Mouse (Mus musculus): Measurements from ENCODE around the gene Gm20388. TPM values are rescaled to one million over a fixed set of nuclear protein-coding genes. Genes with fewer than 3 reads are reported as not detected.

Gene Gm20388
- polyA plus RNA-seq, 1 experiment from 2014 or later: not detected

DNA sequence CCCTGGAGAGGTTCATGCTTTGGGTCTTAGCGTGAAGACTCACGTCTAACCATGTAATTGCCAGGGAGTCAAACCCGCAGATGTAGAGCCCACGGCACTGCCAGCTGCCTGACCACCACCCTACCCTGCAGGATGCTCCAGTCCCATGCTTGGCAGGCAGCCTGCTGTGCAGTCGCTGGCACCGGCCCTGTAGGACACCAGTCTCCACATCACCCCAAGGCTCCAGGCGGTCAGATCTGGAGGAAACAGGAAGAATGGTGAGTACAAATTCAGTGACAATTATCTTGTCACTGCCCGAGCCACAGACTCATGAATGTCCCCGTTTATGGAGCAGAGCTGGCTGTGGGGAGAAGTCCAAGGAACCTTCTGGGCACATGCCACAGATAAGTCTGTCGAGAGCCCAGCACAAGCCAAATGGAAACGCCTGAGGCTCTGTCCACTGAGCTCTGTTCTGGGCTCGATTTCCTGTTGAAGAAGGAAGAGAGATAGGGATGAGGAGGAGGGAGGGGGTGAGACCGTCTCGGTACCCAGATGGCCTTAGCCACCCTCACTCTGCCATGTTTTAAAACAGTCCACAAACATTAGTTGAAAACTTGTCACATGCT is 1006.3 kb downstream of the Gm20388 start:
- peaks cover 12% of the 10 kb centered on the region for H3K27me3 ChIP-seq
- H3K4me3 ChIP-seq: no peak overlapping the region
- peaks cover 4% of the 10 kb centered on the region for H3K4me1 ChIP-seq (replicated peaks)
- H3K27ac ChIP-seq: no peak overlapping the region
- no peak overlapping the region for H3K4me2 ChIP-seq
- H3K36me3 ChIP-seq: no peaks in the 10 kb centered on the region
- no peaks in the 10 kb centered on the region for H3K9me3 ChIP-seq (replicated peaks)
- no peak overlapping the region for H3K9ac ChIP-seq
- WGBS: 45% methylated on average over 14 of the region's 14 CpGs
- ATAC-seq (replicated peaks; ENCODE audit: insufficient number of reproducible peaks, insufficient read depth, low FRiP score, low read depth): no peak

DNA sequence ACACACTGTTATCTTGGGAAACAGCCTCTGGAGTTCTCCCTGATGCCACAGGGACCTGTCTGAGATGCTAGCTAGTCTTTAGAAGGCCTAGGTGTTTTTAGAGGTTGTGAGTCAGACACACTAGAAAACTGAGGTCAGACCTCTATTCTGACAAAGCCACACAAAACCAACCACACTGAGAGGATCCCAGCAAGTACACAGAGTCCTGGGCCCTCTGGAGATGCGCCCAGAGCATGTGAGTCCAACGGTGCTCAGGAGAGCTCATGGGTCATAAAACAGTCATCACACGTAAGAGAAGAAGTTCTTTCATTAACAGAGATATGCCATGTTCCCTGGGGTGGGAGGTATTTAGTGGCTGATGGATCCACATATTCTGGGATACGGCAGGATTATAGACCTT is 1009.9 kb downstream of the Gm20388 start:
- Histone ChIP-seq H3K4me1 (replicated peaks) (peaks cover 4% of the 10 kb centered on the region), H3K4me2 (no peak overlapping the region), H3K27ac (no peak overlapping the region), H3K9me3 (replicated peaks) (no peaks in the 10 kb centered on the region), H3K4me3 (no peak overlapping the region), H3K36me3 (no peaks in the 10 kb centered on the region), H3K27me3 (peaks cover 18% of the 10 kb centered on the region), H3K9ac (no peak overlapping the region)
- WGBS: 86% methylated on average over 4 of the region's 4 CpGs
- no peak for ATAC-seq (replicated peaks; ENCODE audit: insufficient number of reproducible peaks, insufficient read depth, low FRiP score, low read depth)

DNA sequence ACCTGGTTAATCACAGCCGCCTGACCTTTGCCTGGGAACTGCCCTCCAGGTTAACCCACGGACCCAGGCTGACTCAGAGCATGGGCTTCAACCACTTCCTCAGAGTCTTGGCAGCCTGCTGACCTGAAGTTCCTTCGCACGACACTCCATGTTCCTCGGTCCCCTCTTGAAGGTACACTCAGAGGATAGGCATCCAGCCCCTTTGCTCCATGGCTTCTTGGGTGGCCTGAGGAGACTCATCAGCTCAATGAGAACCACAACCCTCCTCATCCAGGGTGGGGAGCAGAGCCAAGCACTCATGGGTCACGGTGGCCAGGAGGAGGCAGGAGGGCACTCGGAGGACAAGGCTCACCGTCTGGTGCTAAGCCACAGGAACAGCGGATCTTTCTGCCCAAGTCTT is 1015.6 kb downstream of the Gm20388 start:
- H3K4me1 ChIP-seq (replicated peaks): no peaks in the 10 kb centered on the region
- H3K9me3 ChIP-seq (replicated peaks): no peaks in the 10 kb centered on the region
- H3K4me3 ChIP-seq: no peak overlapping the region
- no peaks in the 10 kb centered on the region for H3K36me3 ChIP-seq
- H3K9ac ChIP-seq: no peak overlapping the region
- H3K27me3 ChIP-seq: peaks cover 43% of the 10 kb centered on the region
- H3K4me2 ChIP-seq: no peak overlapping the region
- WGBS: 78% methylated on average over 9 of the region's 9 CpGs
- no peak overlapping the region for H3K27ac ChIP-seq
- ATAC-seq (replicated peaks; ENCODE audit: insufficient number of reproducible peaks, insufficient read depth, low FRiP score, low read depth): no peak

DNA sequence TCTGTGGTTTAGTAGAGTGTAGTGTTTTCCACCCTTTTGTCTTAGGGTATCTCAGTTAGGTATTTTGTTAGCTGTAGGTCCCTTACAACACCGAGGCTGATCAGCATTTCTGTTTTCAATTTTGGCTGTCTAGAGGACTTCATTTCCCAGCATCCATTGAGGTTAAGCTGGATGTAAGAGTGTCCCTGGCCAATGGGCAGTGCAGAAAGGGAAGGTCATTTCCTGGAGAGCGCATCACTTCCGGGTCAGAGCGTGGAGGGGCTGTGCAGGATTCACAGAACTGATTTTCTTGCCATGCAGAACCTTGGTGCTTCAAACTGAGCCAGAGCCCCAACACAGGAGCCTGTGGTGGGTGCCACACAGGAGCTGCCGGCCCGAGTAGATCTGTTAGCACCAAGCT is 1017.4 kb downstream of the Gm20388 start:
- Histone ChIP-seq H3K36me3 (no peaks in the 10 kb centered on the region), H3K27ac (no peak overlapping the region), H3K4me1 (replicated peaks) (no peaks in the 10 kb centered on the region), H3K4me3 (no peak overlapping the region), H3K27me3 (peaks cover 51% of the 10 kb centered on the region), H3K9me3 (replicated peaks) (no peaks in the 10 kb centered on the region), H3K9ac (no peak overlapping the region), H3K4me2 (no peak overlapping the region)
- no peak for ATAC-seq (replicated peaks; ENCODE audit: insufficient number of reproducible peaks, insufficient read depth, low FRiP score, low read depth)
- WGBS: 71% methylated on average over 6 of the region's 6 CpGs

DNA sequence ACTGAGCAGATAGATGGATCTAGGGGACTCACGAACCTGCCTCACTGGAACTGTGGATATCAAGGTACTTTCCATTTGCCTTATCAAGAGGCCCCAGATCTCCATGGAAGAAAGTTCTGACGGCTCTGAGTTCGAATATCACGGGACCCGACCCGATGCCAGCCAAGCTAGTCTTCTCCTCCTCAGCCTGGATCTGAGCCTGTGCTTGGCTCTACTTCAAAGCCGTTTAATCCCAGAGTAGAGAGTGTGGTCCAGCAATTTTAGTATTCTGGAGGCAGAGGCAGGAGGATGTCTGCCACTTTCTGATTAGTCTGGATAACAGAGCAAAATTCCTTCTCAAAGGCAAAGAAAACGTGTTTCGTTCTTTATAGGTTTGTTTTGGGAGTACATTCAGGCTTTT is 1024.0 kb downstream of the Gm20388 start:
- H3K9me3 ChIP-seq (replicated peaks): no peaks in the 10 kb centered on the region
- no peaks in the 10 kb centered on the region for H3K36me3 ChIP-seq
- no peak overlapping the region for H3K27ac ChIP-seq
- H3K4me1 ChIP-seq (replicated peaks): no peaks in the 10 kb centered on the region
- WGBS: 86% methylated on average over 9 of the region's 9 CpGs
- H3K9ac ChIP-seq: no peak overlapping the region
- H3K27me3 ChIP-seq: peaks cover 81% of the 10 kb centered on the region
- ATAC-seq (replicated peaks; ENCODE audit: insufficient number of reproducible peaks, insufficient read depth, low FRiP score, low read depth): no peak
- H3K4me3 ChIP-seq: no peak overlapping the region
- no peak overlapping the region for H3K4me2 ChIP-seq

DNA sequence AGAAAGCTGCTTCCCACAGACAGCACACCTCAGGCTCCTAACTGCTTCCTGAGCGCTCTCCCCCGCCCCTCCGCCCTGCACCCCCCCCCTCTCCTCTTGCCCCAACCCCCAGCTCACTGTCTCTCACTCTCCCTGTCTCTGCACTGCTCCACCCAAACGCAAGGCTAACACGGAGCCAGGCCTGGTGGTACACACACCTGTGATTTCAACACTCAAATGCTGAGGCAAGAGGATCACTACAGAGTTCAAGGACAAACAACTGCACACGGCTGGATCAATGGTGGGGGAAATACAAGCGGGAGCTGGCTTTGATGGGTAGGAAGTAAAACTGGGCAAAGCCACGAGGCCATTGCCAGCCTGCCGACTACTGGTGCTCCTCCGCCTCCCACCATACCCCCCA is 1026.0 kb downstream of the Gm20388 start:
- Histone ChIP-seq H3K36me3 (no peaks in the 10 kb centered on the region), H3K27ac (no peak overlapping the region), H3K9ac (no peak overlapping the region), H3K4me3 (no peak overlapping the region), H3K9me3 (replicated peaks) (no peaks in the 10 kb centered on the region), H3K4me2 (no peak overlapping the region), H3K4me1 (replicated peaks) (no peaks in the 10 kb centered on the region), H3K27me3 (peaks cover 78% of the 10 kb centered on the region)
- no peak for ATAC-seq (replicated peaks; ENCODE audit: insufficient number of reproducible peaks, insufficient read depth, low FRiP score, low read depth)
- 46% methylated on average over 10 of the region's 10 CpGs for WGBS

DNA sequence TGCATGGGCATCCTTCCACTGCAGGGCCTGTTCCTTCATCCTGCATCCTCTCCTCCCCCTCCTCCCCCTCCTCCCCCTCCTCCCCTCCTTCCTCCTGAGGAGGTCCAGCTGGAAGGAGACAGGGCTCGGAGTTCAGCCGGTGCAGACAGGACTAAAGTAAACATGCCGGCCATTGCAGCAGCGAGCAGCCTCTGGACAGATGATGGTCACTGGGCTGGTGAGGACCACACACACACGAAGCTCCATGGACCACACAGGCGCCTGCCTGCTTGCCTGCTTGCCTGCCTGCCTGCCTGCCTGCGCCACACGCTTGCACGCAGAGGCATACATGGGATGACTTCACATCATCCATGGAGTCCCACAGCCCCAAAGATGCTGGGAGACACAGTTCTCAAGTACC is 1026.8 kb downstream of the Gm20388 start:
- no peaks in the 10 kb centered on the region for H3K4me1 ChIP-seq (replicated peaks)
- no peak overlapping the region for H3K9ac ChIP-seq
- H3K9me3 ChIP-seq (replicated peaks): no peaks in the 10 kb centered on the region
- no peak for ATAC-seq (replicated peaks; ENCODE audit: insufficient number of reproducible peaks, insufficient read depth, low FRiP score, low read depth)
- 60% methylated on average over 7 of the region's 9 CpGs for WGBS
- no peak overlapping the region for H3K27ac ChIP-seq
- no peak overlapping the region for H3K4me2 ChIP-seq
- H3K36me3 ChIP-seq: no peaks in the 10 kb centered on the region
- no peak overlapping the region for H3K4me3 ChIP-seq
- peaks cover 72% of the 10 kb centered on the region for H3K27me3 ChIP-seq

DNA sequence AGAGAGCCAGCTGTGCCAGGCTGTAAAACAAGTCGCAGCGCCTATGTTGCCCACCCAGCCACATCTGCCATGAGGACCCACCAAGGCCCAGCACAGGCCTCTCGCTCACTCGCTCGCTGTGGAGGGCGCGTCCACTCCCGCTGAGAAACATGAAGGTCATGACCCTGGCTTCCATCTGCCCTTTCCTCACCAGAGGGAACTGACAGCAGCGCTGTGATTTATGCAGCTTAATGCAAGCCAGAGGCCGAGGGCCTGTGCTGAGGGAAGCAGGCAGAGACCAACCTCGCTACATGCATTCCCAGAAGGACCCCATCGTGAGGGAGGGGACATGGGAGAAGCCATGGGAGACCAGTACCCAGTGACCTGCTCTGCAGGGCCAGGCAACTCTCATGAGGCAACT is 1029.6 kb downstream of the Gm20388 start:
- no peaks in the 10 kb centered on the region for H3K36me3 ChIP-seq
- H3K27ac ChIP-seq: no peak overlapping the region
- ATAC-seq (replicated peaks; ENCODE audit: insufficient number of reproducible peaks, insufficient read depth, low FRiP score, low read depth): no peak
- peaks cover 67% of the 10 kb centered on the region for H3K27me3 ChIP-seq
- WGBS: 37% methylated on average over 12 of the region's 12 CpGs
- no peak overlapping the region for H3K4me3 ChIP-seq
- H3K9me3 ChIP-seq (replicated peaks): no peaks in the 10 kb centered on the region
- no peaks in the 10 kb centered on the region for H3K4me1 ChIP-seq (replicated peaks)
- no peak overlapping the region for H3K4me2 ChIP-seq
- H3K9ac ChIP-seq: no peak overlapping the region

DNA sequence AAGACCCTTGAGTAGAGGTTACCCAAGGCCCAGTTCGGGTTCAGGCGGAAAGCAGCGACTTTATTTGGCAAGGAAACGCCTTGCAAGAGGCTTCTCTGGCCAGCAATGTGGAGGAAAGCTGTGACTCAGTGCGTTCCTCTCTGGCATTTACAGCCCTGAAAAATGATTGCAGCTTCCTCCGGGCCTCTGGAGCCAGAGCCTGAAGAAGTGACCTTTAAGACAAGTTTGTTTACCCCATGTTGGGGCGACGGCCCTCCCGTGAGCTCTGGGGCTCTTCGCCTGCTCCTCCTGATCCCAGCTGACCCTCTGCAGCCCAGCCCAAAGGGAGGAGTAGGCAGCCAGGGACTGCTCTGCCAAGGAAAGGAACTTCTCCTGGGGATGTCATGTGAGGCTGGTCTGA is 1036.6 kb downstream of the Gm20388 start:
- WGBS: 40% methylated on average over 10 of the region's 10 CpGs
- ATAC-seq (replicated peaks; ENCODE audit: insufficient number of reproducible peaks, insufficient read depth, low FRiP score, low read depth): no peak

DNA sequence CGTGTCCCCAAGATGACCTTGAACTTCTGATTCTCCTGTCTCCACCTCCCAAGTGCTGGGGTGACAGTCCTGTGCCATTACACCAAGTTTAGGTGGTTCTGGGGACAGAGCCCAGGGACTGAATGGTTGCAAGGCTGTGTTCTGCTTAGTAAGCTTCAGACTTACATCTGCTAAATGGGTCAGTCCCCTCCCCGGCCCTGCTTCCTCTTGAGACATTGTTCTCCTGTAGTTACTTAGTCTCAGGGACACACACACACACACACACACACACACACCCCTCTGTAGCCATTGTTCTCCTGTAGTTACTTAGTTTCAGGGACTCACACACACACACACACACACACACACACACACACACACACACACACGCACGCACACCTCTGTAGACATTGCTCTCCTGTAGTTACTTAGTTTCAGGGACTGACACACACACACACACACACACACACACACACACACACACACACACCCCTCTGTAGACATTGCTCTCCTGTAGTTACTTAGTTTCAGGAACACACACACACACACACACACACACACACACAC is 1037.5 kb downstream of the Gm20388 start:
- Histone ChIP-seq H3K9me3 (replicated peaks) (no peaks in the 10 kb centered on the region), H3K9ac (no peak overlapping the region), H3K4me1 (replicated peaks) (peaks cover 15% of the 10 kb centered on the region; the same call in 1 of the 2 replicates), H3K36me3 (no peaks in the 10 kb centered on the region), H3K27ac (no peak overlapping the region), H3K4me2 (peak overlapping the region; percentile 38; the same call in 1 of the 2 replicates), H3K27me3 (peaks cover 50% of the 10 kb centered on the region), H3K4me3 (no peak overlapping the region)
- ATAC-seq (replicated peaks; ENCODE audit: insufficient number of reproducible peaks, insufficient read depth, low FRiP score, low read depth): peak; percentile 22
- WGBS: 72% methylated on average over 4 of the region's 4 CpGs

More for the DNA sequence above, 1036.6 kb downstream of the Gm20388 start:
- peaks cover 15% of the 10 kb centered on the region; the same call in 1 of the 2 replicates for H3K4me1 ChIP-seq (replicated peaks)
- no peaks in the 10 kb centered on the region for H3K9me3 ChIP-seq (replicated peaks)
- no peaks in the 10 kb centered on the region for H3K36me3 ChIP-seq
- H3K4me3 ChIP-seq: no peak overlapping the region
- no peak overlapping the region for H3K27ac ChIP-seq
- H3K27me3 ChIP-seq: peaks cover 48% of the 10 kb centered on the region
- H3K4me2 ChIP-seq: no peak overlapping the region
- H3K9ac ChIP-seq: no peak overlapping the region

DNA sequence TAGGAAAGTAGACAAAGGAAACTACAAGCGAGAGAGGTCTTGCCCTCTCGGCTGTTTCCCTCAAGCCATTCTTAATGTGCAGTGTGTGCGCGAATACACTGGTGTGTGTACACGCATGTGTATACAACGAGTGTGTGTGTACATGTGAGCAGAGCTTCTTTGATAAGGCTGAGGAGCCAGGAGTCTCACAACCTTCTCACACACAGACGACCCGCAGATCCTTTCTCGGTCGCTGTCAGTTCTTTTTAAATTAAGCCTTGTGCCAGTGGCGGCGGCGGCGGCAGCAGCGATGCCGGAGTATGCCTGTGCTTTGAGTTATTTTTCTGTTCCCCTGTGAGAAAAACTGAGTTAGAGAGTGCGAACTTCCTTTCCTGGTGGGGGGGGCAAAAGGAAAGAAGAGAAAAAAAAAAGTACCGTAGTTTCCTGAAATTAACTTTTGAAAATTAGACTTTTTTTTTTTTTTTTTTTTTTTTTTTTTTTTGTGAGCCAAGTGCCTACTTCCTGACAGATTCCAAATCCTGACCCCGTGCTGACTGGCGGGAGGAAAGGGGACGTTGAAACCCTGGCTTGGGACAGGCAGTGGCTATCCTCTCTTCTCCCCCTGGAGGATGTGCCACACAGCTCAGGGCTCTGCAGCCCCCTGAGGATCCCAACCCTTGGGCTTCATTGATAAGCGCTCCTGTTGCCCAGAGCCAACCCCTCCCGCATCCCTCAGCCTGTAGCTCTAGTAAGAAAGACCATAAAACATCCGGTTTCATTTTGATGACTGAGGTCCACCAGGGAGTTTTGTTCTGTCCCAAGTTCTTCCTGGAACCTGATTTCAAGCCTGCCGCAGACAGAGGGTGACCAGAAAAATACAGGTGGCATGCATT is 1038.2 kb downstream of the Gm20388 start:
- H3K27ac ChIP-seq: no peak overlapping the region
- no peak overlapping the region for H3K9ac ChIP-seq
- H3K27me3 ChIP-seq: peaks cover 49% of the 10 kb centered on the region
- peaks cover 15% of the 10 kb centered on the region; the same call in 1 of the 2 replicates for H3K4me1 ChIP-seq (replicated peaks)
- ATAC-seq (replicated peaks; ENCODE audit: insufficient number of reproducible peaks, insufficient read depth, low FRiP score, low read depth): no peak
- WGBS: 47% methylated on average over 25 of the region's 25 CpGs
- peak overlapping the region; percentile 38 for H3K4me2 ChIP-seq
- no peaks in the 10 kb centered on the region for H3K36me3 ChIP-seq
- peak overlapping the region; percentile 17; the same call in 1 of the 2 replicates for H3K4me3 ChIP-seq
- H3K9me3 ChIP-seq (replicated peaks): no peaks in the 10 kb centered on the region
